Mouse (Mus musculus) liver, embryonic 16.5 days (tissue): ENCODE results near the gene Rad9b. TPM values are rescaled to one million over a fixed set of nuclear protein-coding genes. Genes with fewer than 3 reads are reported as not detected.

Experiments
- ATAC-seq: fragments of 200-750 bp; cut with Nextera tagmentation; 2 replicates; pipeline ENCODE4 v1.8.0; 2017; ENCODE audit warnings: low read depth, mild to moderate bottlenecking, moderate number of reproducible peaks, moderate library complexity
- H3K27ac ChIP-seq: fragments of 300-500 bp; sonication (generic); 2 replicates; pipeline ENCODE4 v1.5.1; 2014; ENCODE audit warnings: mild to moderate bottlenecking, low read length
- H3K27me3 ChIP-seq: fragments of 300-500 bp; sonication (generic); 2 replicates; pipeline ENCODE4 v1.6.1; 2014; ENCODE audit warnings: low read depth, low read length, mixed read lengths; ENCODE audit not compliant: control insufficient read depth, insufficient read depth
- H3K36me3 ChIP-seq: fragments of 300-500 bp; sonication (generic); 2 replicates; pipeline ENCODE4 v1.6.1; 2014; ENCODE audit warnings: mild to moderate bottlenecking; ENCODE audit not compliant: control insufficient read depth, insufficient read depth
- H3K4me1 ChIP-seq: fragments of 300-500 bp; sonication (generic); 2 replicates; pipeline ENCODE4 v1.6.1; 2014; ENCODE audit warnings: low read depth, low read length, mixed read lengths; ENCODE audit not compliant: control insufficient read depth
- H3K4me2 ChIP-seq: fragments of 300-500 bp; sonication (generic); 2 replicates; pipeline ENCODE4 v1.6.1; 2014; ENCODE audit warnings: low read depth, low read length, mixed read lengths
- H3K4me3 ChIP-seq: fragments of 300-500 bp; sonication (generic); 2 replicates; pipeline ENCODE4 v1.5.1; 2014; ENCODE audit warnings: low read depth, mild to moderate bottlenecking, low read length
- H3K9ac ChIP-seq: fragments of 300-500 bp; sonication (generic); 2 replicates; pipeline ENCODE4 v1.6.1; 2014; ENCODE audit warnings: low read depth, low read length
- H3K9me3 ChIP-seq: fragments of 300-500 bp; sonication (generic); replicated peaks from 2 replicates; pipeline ENCODE4 v1.6.1; 2016; ENCODE audit warnings: low read length; ENCODE audit not compliant: control insufficient read depth
- WGBS: fragments of 180-500 bp; shearing (Covaris S2); extraction: QIAGEN DNeasy Blood & Tissue Kit; methylation state at CpG from one replicate; pipeline ENCODE4 v1.1.7; 2014; ENCODE audit not compliant: insufficient replicate concordance; 5-methylcytosine and 5-hydroxymethylcytosine counted together
- polyA plus RNA-seq: library from polyadenylated mRNA; unstranded; fragments of >200 nt; fragmentation: Nextera tagmentation; extraction: Ambion mirVana; gene quantifications from 2 replicates; pipeline ENCODE4 v1.2.1, GENCODE M21; 2015

The Rad9b gene
- polyA plus RNA-seq, 1 experiment from 2014 or later = 2.5 TPM

DNA sequence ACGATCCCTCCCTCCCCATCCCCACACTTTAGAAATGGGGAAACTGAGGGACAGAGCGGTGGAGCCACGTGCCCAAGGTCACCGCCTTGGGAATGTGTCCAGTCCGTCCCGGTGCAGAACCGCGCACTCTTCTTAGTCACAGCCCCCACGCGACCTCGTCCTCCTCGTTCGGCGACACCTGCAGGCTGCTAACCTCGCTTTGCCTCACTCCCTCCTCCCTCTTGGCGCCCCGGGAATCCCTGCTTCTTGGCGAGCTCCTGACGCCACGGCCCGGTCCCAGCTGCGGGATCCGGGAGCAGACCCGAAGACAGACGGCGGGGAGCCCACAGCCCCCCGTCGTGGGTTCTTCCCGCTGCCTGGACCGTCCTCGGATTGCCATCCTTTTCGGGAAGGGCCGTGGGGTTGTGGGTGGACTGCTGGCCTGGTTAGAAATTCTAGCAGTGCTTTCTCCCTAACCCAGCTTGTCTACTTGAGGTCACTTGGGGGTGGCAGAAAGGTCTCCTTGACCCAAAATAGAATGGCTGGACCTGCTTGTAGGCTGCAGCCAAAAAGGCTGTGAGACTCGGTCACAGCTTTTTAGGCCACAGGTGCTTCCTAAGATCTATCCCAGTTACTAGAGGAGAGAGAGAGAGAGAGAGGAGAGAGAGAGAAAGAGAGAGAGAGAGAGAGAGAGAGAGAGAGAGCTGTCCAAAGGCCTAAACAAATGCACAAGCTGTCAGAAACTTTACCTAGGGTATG lies 68.8 kb downstream of the Rad9b start:
- peak overlapping the region; percentile 93 for H3K4me2 ChIP-seq

DNA sequence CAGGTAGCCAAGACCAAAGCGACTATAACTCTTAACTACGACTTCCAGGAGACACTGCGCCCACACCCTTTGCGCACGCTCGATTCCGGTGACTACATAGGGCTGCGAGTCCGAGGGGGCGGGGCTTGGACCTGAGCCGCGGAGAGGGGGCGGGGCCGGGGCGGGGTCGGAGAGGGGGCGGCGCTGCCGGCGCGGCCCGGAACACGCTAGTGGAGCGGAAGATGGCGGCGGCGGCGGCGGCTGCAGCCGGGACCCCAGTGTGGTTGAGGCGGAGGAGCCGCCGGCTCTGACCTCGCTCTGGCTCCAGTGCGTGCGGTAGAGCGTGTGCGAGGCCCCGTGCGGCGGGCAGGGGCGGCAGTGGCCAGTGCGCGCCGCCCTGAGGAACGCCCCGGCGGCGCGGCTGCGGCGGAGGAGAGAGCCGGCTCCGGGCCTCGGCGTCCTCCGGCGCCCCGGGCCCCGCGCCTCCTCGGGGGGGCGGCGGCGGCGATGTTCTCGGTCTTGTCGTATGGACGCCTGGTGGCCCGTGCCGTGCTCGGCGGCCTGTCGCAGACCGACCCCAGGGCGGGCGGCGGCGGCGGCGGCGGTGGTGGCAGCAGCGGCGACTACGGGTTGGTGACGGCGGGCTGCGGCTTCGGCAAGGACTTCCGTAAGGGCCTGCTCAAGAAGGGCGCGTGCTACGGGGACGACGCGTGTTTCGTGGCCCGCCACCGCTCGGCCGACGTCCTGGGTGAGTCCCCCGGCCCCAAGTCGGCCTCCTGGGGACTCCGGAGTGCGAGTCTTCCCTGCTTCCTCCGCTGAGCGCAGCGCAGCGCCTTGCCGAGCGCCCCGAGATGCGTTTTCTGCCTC lies 69.6 kb downstream of the Rad9b start, which contains the start of gene Pptc7:
Pptc7 (plus strand) TSS at position 183 of the 846 bp plus-strand sequence.
- Histone ChIP-seq H3K4me1 (peaks cover 45% of the 10 kb centered on the region), H3K9ac (peak within 1 kb of the TSS; percentile 90), H3K27me3 (peaks cover 5% of the 10 kb centered on the region; the same call in 1 of the 2 replicates), H3K4me3 (peak within 1 kb of the TSS; percentile 95), H3K36me3 (peaks cover 6% of the 10 kb centered on the region; the same call in 1 of the 2 replicates), H3K4me2 (peak within 1 kb of the TSS; percentile 93), H3K27ac (peak within 1 kb of the TSS; percentile 50), H3K9me3 (no peaks in the 10 kb centered on the region)
- ATAC-seq = peak; percentile 91
- WGBS = under 1% methylated on average over 108 of the region's 114 CpGs

More for the DNA sequence above, 68.8 kb downstream of the Rad9b start:
- Histone ChIP-seq H3K27me3 (peaks cover 5% of the 10 kb centered on the region; the same call in 1 of the 2 replicates), H3K9me3 (no peaks in the 10 kb centered on the region), H3K36me3 (peaks cover 6% of the 10 kb centered on the region; the same call in 1 of the 2 replicates), H3K4me3 (peak overlapping the region; percentile 95), H3K9ac (peak overlapping the region; percentile 90), H3K27ac (peak overlapping the region; percentile 50), H3K4me1 (peaks cover 45% of the 10 kb centered on the region)
- ATAC-seq = no peak
- WGBS = under 1% methylated on average over 34 of the region's 34 CpGs

DNA sequence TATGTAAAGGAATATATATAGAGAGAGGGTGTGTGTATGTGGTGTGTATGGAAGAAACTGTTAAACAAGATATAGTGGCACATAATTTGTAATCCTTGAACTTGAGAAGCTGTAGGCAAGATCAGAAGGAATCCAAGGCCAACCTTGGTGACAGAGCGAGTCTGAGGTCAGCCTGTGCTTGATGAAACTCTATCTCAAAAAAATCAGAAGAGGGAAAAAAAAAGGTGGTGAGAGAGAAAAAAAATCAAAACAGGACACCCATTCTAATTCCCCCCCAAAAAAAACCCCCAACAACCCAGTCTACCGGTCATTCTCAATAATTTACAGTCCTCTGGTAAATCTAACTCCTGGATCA lies 70.2 kb downstream of the Rad9b start:
- H3K36me3 ChIP-seq = peaks cover 6% of the 10 kb centered on the region; the same call in 1 of the 2 replicates
- H3K27me3 ChIP-seq = peaks cover 5% of the 10 kb centered on the region; the same call in 1 of the 2 replicates
- no peak for ATAC-seq
- peak overlapping the region; percentile 93 for H3K4me2 ChIP-seq
- H3K9ac ChIP-seq = peak overlapping the region; percentile 38; the same call in 1 of the 2 replicates
- H3K27ac ChIP-seq = no peak overlapping the region
- peak overlapping the region; percentile 95 for H3K4me3 ChIP-seq
- peaks cover 45% of the 10 kb centered on the region for H3K4me1 ChIP-seq
- 4% methylated on average over 2 of the region's 2 CpGs for WGBS
- no peaks in the 10 kb centered on the region for H3K9me3 ChIP-seq

DNA sequence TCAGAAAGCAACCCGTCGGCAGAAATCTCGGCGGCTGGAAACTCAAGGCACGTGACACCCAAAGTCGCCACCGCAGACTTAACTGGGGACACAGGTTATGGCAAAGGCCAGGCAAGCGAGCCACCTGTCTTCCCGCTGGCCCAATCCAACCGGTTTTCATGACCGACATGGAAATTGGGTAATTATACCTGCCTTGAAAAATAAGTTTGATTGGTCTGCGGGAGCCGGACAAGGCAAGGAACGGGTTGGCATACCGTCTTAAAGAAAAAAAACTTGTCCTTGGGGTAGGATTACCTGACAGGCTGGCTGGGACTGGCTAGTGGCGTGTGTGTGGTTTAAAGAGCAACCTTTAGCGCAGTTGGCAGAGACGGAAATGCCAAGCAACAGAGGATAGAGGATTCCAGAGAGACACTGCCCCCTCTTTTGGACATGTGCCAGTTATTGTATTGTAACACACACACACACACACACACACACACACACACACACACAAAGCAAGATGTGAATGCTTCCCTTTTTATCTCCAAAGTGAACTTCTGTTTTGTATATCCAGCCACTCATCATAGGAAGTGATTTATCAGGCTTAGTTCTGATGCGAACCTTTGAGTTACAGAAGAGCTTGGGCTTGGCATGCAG lies 73.1 kb downstream of the Rad9b start:
- Histone ChIP-seq H3K9ac (no peak overlapping the region), H3K27ac (no peak overlapping the region), H3K36me3 (no peaks in the 10 kb centered on the region), H3K27me3 (peaks cover 5% of the 10 kb centered on the region; the same call in 1 of the 2 replicates), H3K9me3 (no peaks in the 10 kb centered on the region), H3K4me2 (no peak overlapping the region), H3K4me3 (no peak overlapping the region), H3K4me1 (peaks cover 22% of the 10 kb centered on the region)
- ATAC-seq = no peak
- 32% methylated on average over 19 of the region's 19 CpGs for WGBS

DNA sequence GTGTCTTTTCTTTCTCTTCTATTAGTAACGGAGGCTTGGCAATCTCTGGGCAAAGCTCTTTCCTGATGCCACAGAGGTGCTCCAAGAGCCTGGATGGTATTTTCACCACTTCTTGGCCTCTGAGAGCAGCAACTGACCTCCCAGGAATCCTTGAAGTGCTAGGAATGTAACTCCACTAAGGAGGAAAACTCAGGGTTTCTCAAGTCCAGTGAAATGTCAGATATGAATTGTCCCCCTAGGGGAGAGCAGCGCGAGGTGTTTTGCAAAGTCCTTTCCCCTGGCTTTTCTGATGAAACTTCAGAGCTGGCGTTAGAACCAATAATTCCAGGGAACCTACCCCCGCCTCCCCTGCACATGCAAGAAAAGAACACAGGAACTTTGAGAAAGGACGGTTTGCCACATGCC lies 73.6 kb downstream of the Rad9b start:
- WGBS = 33% methylated on average over 6 of the region's 6 CpGs
- no peak overlapping the region for H3K4me2 ChIP-seq
- H3K9me3 ChIP-seq = no peaks in the 10 kb centered on the region
- peaks cover 5% of the 10 kb centered on the region; the same call in 1 of the 2 replicates for H3K27me3 ChIP-seq
- no peaks in the 10 kb centered on the region for H3K36me3 ChIP-seq
- no peak overlapping the region for H3K9ac ChIP-seq
- H3K27ac ChIP-seq = 0 out of 2 replicates have a peak overlapping the region, but pooled peaks have one; percentile 0
- peaks cover 18% of the 10 kb centered on the region for H3K4me1 ChIP-seq
- ATAC-seq = no peak
- H3K4me3 ChIP-seq = no peak overlapping the region

DNA sequence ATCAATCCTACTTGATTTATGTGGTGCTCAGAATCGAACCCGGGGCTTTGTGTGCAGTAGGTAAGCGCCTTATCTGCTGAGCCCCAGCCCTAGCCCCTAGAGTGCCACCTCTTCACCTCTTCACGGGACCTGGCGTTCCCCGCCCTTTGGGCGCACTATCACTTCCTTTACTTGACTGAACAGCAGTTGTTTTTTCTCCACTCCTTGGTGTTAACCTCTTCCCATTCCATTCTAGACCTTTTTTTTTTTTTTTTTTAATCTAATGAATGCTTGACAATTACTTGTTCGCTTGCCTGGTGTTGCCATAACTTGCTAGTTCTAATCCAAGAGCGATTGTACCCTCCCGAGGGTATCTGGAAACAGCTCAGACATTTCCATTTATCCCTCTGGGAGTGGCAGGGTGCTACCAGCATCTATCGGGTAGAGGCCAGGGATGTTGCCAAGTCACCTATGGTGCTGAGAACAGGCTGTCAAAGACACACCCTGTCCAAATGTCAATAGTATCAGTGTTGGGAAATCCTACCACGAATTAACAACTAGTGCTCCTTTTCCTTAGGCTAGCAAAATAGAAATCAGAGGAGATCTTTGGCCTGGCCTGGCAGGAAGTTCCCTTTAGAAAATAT lies 74.1 kb downstream of the Rad9b start:
- Histone ChIP-seq H3K9ac (no peak overlapping the region), H3K4me1 (peaks cover 18% of the 10 kb centered on the region), H3K4me2 (no peak overlapping the region), H3K27me3 (peaks cover 5% of the 10 kb centered on the region; the same call in 1 of the 2 replicates), H3K4me3 (no peak overlapping the region), H3K36me3 (no peaks in the 10 kb centered on the region), H3K27ac (no peak overlapping the region), H3K9me3 (no peaks in the 10 kb centered on the region)
- WGBS = 43% methylated on average over 12 of the region's 12 CpGs
- ATAC-seq = no peak

DNA sequence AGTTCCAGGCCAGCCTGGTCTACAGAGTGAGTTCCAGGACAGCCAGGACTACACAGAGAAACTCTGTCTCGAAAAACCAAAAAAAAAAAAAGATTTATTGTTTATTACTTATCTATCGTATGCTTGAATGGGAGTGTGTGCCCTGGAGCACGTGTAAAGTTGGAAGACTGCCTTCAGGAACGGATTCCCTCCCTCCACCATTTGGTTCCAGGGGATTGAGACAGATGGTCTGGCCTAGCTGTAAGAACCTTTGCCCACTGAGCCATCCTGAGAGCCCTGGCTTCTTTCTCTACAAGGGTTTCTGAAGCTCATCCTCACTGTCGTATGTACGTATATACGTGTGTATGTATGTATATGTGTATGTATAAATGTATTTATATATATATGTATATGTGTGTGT lies 75.1 kb downstream of the Rad9b start:
- Histone ChIP-seq H3K27ac (no peak overlapping the region), H3K27me3 (peaks cover 5% of the 10 kb centered on the region; the same call in 1 of the 2 replicates), H3K9ac (no peak overlapping the region), H3K36me3 (no peaks in the 10 kb centered on the region), H3K4me2 (no peak overlapping the region), H3K4me1 (peaks cover 18% of the 10 kb centered on the region), H3K4me3 (no peak overlapping the region), H3K9me3 (no peaks in the 10 kb centered on the region)
- no peak for ATAC-seq
- 72% methylated on average over 7 of the region's 7 CpGs for WGBS

- Histone ChIP-seq H3K4me1 (peaks cover 6% of the 10 kb centered on the region), H3K36me3 (no peaks in the 10 kb centered on the region), H3K4me3 (no peak overlapping the region), H3K9ac (no peak overlapping the region), H3K4me2 (no peak overlapping the region), H3K9me3 (no peaks in the 10 kb centered on the region), H3K27ac (peak overlapping the region; percentile 67), H3K27me3 (no peaks in the 10 kb centered on the region)
- 13% methylated on average over 5 of the region's 5 CpGs for WGBS
- ATAC-seq = peak; percentile 80
Observed at GRCm38 (mm10) chr5:122274785-122275184, 79.2 kb downstream of the Rad9b start.
